Mouse (Mus musculus) urinary bladder, postnatal 0 days (tissue): Measurements from ENCODE around the gene Eef1akmt1. TPM values are rescaled to one million over a fixed set of nuclear protein-coding genes. Genes with fewer than 3 reads are reported as not detected.

Experiments
- polyA plus RNA-seq: library from polyadenylated mRNA; unstranded; fragments of >200 nt; fragmentation: Nextera tagmentation; extraction: Ambion mirVana; gene quantifications from 2 replicates; pipeline ENCODE4 v1.2.1, GENCODE M21; 2015

Gene Eef1akmt1
- 88.1 and 95.5 TPM in 2 replicates for polyA plus RNA-seq

DNA sequence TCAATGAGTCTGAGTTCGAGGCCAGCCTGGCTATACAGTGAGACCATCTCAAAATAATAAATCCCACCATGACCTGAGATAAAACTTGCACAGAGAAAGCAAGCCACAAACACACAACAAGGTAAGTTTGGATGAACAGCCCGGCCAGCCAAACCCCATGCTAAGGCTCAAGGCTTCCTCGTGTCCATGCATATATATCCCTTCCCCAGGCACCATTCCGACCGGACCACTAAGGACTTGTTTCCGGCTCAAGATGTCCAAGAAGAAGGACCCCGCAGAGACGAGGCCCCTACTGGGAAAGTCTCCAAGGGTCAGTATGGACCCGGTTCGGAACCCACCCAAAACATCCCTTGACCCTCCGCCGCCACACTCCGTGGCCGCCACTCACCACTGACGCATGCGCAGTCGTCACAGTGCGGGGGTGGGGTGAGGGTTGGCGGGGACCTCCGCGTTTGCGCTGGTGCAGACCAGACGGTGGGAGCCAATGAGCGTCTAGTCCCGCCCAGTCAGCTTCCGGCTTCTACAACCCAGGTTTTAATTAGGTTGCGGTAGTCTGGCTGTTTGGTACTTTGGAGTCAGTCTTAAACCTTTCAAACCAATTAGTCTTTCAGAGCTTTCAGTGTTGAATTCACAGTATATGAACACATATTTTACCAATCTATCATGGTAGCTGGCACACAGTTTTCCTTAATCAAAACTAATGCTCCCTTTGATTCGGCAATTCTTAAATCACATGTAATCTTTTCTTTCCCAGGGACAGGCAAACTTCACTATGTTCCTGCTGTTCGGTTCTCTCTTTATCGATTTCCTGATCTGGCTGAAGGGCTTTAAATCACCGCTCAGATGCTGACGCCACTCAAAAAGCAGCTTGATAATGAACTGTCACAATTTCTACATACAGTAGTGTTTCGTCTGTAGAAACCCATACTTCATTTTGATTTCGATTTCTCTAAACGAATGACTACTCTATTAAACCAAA is at the start of gene Eef1akmt1:
Gene Eef1akmt1, minus strand, starts transcription at position 458 of the 979 bp plus-strand sequence.

DNA sequence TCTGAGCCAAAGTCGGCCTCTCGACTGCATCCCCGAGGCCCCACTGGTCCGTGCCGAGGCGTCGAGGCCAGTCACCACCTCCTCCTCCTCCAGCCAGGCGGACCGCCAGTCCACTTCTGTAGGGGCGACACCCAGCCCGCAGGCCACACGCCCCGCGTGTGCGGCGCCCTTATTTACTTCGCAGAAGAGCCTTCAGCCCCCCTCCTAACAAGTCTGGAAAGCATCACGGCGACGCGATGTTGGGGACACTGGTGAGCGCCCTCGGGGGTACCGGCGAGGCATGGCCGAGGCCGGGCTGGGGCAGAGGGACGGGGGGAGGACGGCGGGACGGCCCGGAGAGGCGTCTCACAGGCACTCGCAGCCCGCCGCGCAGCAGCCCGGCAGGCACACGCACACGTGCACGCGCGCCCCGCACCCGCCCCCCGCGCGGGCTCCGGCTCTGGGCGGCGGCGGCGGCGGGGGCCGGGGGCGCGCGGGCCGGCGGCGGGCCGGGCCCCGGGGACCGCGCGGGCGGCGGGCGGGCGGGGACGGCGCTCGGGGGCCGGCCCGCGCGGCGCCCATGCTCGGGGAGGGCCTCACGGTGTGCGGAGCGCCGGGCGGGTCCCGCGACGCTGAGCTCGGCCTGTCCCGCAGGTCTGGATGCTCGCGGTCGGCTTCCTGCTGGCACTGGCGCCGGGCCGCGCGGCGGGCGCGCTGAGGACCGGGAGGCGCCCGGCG is 46.6 kb downstream of the Eef1akmt1 start, which contains the start of gene Il17d:
Gene Il17d, plus strand, starts transcription at position 107 of the 717 bp plus-strand sequence.

Other genes with a start within 250 kb of the Eef1akmt1 start
- gene Cryl1, start 173.1 kb downstream of the Eef1akmt1 start, polyA plus RNA-seq = 31.0 and 33.7 TPM in 2 replicates
- 4.9 and 5.5 TPM in 2 replicates for gene Ift88, start 147.6 kb downstream of the Eef1akmt1 start, polyA plus RNA-seq
- 27.4 and 30.9 TPM in 2 replicates for gene Il17d, start 46.8 kb downstream of the Eef1akmt1 start, polyA plus RNA-seq
- gene Xpo4, start 93.8 kb upstream of the Eef1akmt1 start, polyA plus RNA-seq = 6.2 and 8.5 TPM in 2 replicates
- gene Gm49361, start 174.5 kb upstream of the Eef1akmt1 start, polyA plus RNA-seq = not detected in 2 replicates
- gene Lats2, start 186.8 kb upstream of the Eef1akmt1 start, polyA plus RNA-seq = 27.7 and 33.2 TPM in 2 replicates
- gene Sap18, start 226.6 kb upstream of the Eef1akmt1 start, polyA plus RNA-seq = 15.4 and 16.3 TPM in 2 replicates